Mouse (Mus musculus): ENCODE measurements around the gene Myoz1. TPM values are rescaled to one million over a fixed set of nuclear protein-coding genes. Genes with fewer than 3 reads are reported as not detected.
"Not testable (repeated sequence)": the region's sequence is repeated elsewhere in the genome, so short reads cannot be mapped to it uniquely, and the experiment has no call there.

Myoz1 gene
- total and polyA plus RNA-seq, 2 experiments: 0.46 TPM; not detected in 1

DNA sequence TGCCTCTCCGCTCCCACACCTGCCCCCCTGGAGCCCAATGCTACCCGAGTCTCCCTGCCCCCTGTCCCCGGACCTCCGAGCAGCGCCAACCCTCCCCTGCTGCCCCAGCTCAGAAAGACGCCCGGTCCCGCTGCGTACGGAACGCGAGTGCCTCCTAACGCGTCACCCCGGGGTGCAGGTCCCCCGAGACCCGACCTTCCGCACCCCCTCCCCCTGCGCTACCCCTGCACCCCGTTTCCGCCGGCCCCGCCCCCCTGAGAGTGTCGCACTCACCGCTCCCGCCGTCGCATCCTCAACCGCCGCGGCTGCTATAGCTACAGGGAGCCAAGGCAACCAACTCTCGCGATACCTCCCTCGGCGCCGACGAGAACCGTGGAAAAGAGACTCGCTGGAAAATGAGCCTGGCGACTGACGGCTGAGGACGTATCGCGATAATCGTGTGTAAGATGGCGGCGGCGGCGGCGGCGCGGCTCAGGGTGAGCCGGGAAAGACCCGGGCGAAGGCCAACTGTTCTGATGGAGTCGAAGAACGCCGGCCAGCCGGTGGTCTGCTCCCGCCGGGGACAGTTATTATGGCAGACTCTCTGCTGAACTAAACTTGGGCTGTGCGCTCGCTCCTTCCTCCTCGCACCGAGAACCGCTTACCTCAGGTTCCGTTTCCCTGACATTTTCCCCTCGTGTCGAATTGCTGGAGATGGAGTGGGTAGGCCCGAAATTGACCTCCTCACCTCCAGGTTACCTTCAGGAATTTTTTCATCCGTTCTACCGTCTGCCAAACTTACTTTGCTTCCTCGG lies 15.5 kb downstream of the Myoz1 start, which contains the start of gene Usp54:
Gene Usp54 (minus strand): TSS at position 420 of the 794 bp plus-strand sequence.
- Histone ChIP-seq H3K79me2 (ENCODE audit: control insufficient read depth, insufficient read depth, low read length) (no peaks in the 10 kb centered on the region), H3K4me3 (ENCODE audit: insufficient read depth, low read depth, low read length) (peak within 1 kb of the TSS; percentile 67), H3K9ac (ENCODE audit: low read depth, low read length) (peak within 1 kb of the TSS; percentile 79), H3K36me3 (ENCODE audit: control insufficient read depth, insufficient read depth, low read length) (no peaks in the 10 kb centered on the region), H3K4me1 (ENCODE audit: control insufficient read depth, insufficient read depth, low read length) (0 out of 2 replicates have a peak, but pooled peaks cover 3% of the 10 kb centered on the region), H3K27ac (replicated peaks; ENCODE audit: insufficient read depth, low read depth, low read length) (peak within 1 kb of the TSS; percentile 71), H3K27me3 (ENCODE audit: control insufficient read depth, insufficient read depth, low read length) (no peaks in the 10 kb centered on the region)
- WGBS: 1% methylated on average over 73 of the region's 73 CpGs
- TF ChIP-seq CTCF (IDR thresholded peaks at IDR 0.05; ENCODE audit: low read depth, low read length) (no peak), POLR2A (IDR thresholded peaks at IDR 0.05; ENCODE audit: extremely low read depth, insufficient read depth, low read length) (peak; percentile 78; the same call in 1 of the 2 replicates)
- peak; percentile 85 for DNase-seq (ENCODE audit: extremely low read depth, low read depth, low spot score)

- Histone ChIP-seq H3K4me3 (ENCODE audit: insufficient read depth, low read depth, low read length) (peak overlapping the region; percentile 67), H3K27ac (replicated peaks; ENCODE audit: insufficient read depth, low read depth, low read length) (peak overlapping the region; percentile 34; the same call in 1 of the 2 replicates), H3K79me2 (ENCODE audit: control insufficient read depth, insufficient read depth, low read length) (no peaks in the 10 kb centered on the region), H3K36me3 (ENCODE audit: control insufficient read depth, insufficient read depth, low read length) (no peaks in the 10 kb centered on the region), H3K27me3 (ENCODE audit: control insufficient read depth, insufficient read depth, low read length) (no peaks in the 10 kb centered on the region), H3K4me1 (ENCODE audit: control insufficient read depth, insufficient read depth, low read length) (0 out of 2 replicates have a peak, but pooled peaks cover 3% of the 10 kb centered on the region), H3K9ac (ENCODE audit: low read depth, low read length) (peak overlapping the region; percentile 79)
- TF ChIP-seq POLR2A (IDR thresholded peaks at IDR 0.05; ENCODE audit: extremely low read depth, insufficient read depth, low read length) (no peak), CTCF (IDR thresholded peaks at IDR 0.05; ENCODE audit: low read depth, low read length) (no peak)
- WGBS: 17% methylated on average over 16 of the region's 16 CpGs
- DNase-seq (ENCODE audit: extremely low read depth, low read depth, low spot score): no peak
Measured at GRCm38 (mm10) chr14:20639918-20640619, 16.3 kb downstream of the Myoz1 start.

GRCm38 (mm10) chr14:20638702-20639101 lies 17.6 kb downstream of the Myoz1 start:
- Histone ChIP-seq H3K9ac (ENCODE audit: low read depth, low read length) (no peak overlapping the region), H3K4me3 (ENCODE audit: insufficient read depth, low read depth, low read length) (no peak overlapping the region), H3K27me3 (ENCODE audit: control insufficient read depth, insufficient read depth, low read length) (no peaks in the 10 kb centered on the region), H3K4me1 (ENCODE audit: control insufficient read depth, insufficient read depth, low read length) (0 out of 2 replicates have a peak, but pooled peaks cover 3% of the 10 kb centered on the region), H3K36me3 (ENCODE audit: control insufficient read depth, insufficient read depth, low read length) (no peaks in the 10 kb centered on the region), H3K27ac (replicated peaks; ENCODE audit: insufficient read depth, low read depth, low read length) (no peak overlapping the region), H3K79me2 (ENCODE audit: control insufficient read depth, insufficient read depth, low read length) (no peaks in the 10 kb centered on the region)
- TF ChIP-seq CTCF (IDR thresholded peaks at IDR 0.05; ENCODE audit: low read depth, low read length): no peak
- no peak for TF ChIP-seq POLR2A (IDR thresholded peaks at IDR 0.05; ENCODE audit: extremely low read depth, insufficient read depth, low read length)
- no peak for DNase-seq (ENCODE audit: extremely low read depth, low read depth, low spot score)
- 89% methylated on average over 6 of the region's 6 CpGs for WGBS

- H3K79me2 ChIP-seq (ENCODE audit: control insufficient read depth, insufficient read depth, low read length): no peaks in the 10 kb centered on the region
- H3K36me3 ChIP-seq (ENCODE audit: control insufficient read depth, insufficient read depth, low read length): no peaks in the 10 kb centered on the region
- H3K9ac ChIP-seq (ENCODE audit: low read depth, low read length): no peak overlapping the region
- no peaks in the 10 kb centered on the region for H3K27me3 ChIP-seq (ENCODE audit: control insufficient read depth, insufficient read depth, low read length)
- H3K4me3 ChIP-seq (ENCODE audit: insufficient read depth, low read depth, low read length): no peak overlapping the region
- H3K27ac ChIP-seq (replicated peaks; ENCODE audit: insufficient read depth, low read depth, low read length): peak overlapping the region; percentile 49; the same call in 1 of the 2 replicates
- whole genome bisulfite sequencing: 39% methylated on average over 2 of the region's 2 CpGs
- TF ChIP-seq POLR2A (IDR thresholded peaks at IDR 0.05; ENCODE audit: extremely low read depth, insufficient read depth, low read length) (no peak), CTCF (IDR thresholded peaks at IDR 0.05; ENCODE audit: low read depth, low read length) (no peak)
- peak; percentile 28 for DNase-seq (ENCODE audit: extremely low read depth, low read depth, low spot score)
- 0 out of 2 replicates have a peak, but pooled peaks cover 3% of the 10 kb centered on the region for H3K4me1 ChIP-seq (ENCODE audit: control insufficient read depth, insufficient read depth, low read length)
Measured at GRCm38 (mm10) chr14:20637818-20638574, 18.3 kb downstream of the Myoz1 start.

GRCm38 (mm10) chr14:20636968-20637367 lies 19.4 kb downstream of the Myoz1 start:
- H3K36me3 ChIP-seq (ENCODE audit: control insufficient read depth, insufficient read depth, low read length); H3K9ac ChIP-seq (ENCODE audit: low read depth, low read length); H3K27ac ChIP-seq (replicated peaks; ENCODE audit: insufficient read depth, low read depth, low read length); H3K4me1 ChIP-seq (ENCODE audit: control insufficient read depth, insufficient read depth, low read length); H3K4me3 ChIP-seq (ENCODE audit: insufficient read depth, low read depth, low read length); H3K27me3 ChIP-seq (ENCODE audit: control insufficient read depth, insufficient read depth, low read length); DNase-seq (ENCODE audit: extremely low read depth, low read depth, low spot score); H3K79me2 ChIP-seq (ENCODE audit: control insufficient read depth, insufficient read depth, low read length): not testable (repeated sequence)
- 96% methylated on average over 3 of the region's 3 CpGs for WGBS
